Mouse (Mus musculus) B cell, adult (primary cell): ENCODE data around the gene Nos3. TPM values are rescaled to one million over a fixed set of nuclear protein-coding genes. Genes with fewer than 3 reads are reported as not detected.

Source experiments
- total RNA-seq: library from RNA; stranded (reverse); gene quantifications from 4 replicates; pipeline ENCODE4 v1.2.4, GENCODE M21; 2023; ENCODE audit not compliant: inconsistent age

Nos3 gene
- 0.15 to 0.35 TPM (median 0.32 TPM) in 4 replicates for total RNA-seq

GRCm38 (mm10) chr5:24364508-24364907 is at the start of gene Nos3:
Gene Nos3, plus strand, starts transcription at chr5:24364810.

GRCm38 (mm10) chr5:24351278-24351677 is 13.3 kb upstream of the Nos3 start, which contains the start of gene Kcnh2:
Gene Kcnh2, minus strand, starts transcription at chr5:24351604.

DNA sequence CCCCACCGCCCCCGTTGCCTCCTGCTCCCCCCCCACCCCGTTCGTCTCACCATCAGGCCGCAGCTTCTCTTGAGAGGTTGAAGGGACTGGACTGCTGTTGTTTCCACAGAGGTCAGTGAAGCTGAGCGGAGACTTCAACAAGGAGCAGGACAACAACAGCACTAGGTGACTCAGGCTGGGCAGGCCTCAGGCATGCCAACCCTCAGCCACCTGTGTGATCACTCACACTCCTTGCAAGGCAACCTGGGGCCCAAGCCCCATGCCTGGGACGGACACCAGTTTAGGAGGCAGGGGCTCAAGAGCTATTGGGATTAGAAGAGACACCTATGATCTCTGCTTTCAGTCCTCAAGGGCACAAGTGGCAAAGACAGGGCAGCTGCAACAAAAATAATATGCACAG is 27.3 kb downstream of the Nos3 start, which contains the start of gene Atg9b:
TSS of gene Atg9b (minus strand) at position 280 of the 400 bp plus-strand sequence.

DNA sequence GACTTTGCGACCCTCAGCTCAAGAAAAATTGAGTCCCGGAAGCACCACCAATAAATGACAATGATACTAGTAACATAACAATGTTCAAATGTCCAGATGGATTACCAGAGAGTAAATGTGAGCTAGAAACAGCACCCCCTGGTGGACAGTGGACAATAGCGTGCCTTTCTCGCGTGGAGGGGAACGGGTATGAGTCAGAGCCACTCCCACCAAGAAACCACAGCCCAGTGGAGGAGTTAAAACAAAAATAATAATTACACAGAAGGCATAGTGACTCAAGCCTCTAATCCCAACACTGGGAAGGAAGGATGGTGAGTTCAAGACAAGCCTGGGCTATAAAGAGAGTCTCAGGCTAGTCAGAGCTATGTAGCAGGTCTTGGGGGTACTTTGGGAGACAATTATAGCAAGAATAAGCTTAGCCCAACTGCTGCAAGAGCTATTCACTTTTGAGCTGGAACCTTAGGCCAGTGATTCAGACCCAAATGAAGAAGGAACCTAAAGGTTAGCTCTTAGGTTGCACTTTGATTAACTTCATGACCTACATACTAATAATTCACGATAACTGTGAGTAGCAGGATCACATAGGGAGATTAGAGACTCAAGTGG is 28.9 kb downstream of the Nos3 start, which contains the start of gene Abcb8:
TSS of gene Abcb8 (plus strand) at position 272 of the 606 bp plus-strand sequence.

GRCm38 (mm10) chr5:24413042-24413693 is 48.6 kb downstream of the Nos3 start, which contains the start of gene Asic3:
Gene Asic3, plus strand, starts transcription at chr5:24413392.

GRCm38 (mm10) chr5:24423129-24424003 is 58.8 kb downstream of the Nos3 start, which contains the start of the genes Cdk5 and Slc4a2:
Gene Cdk5, minus strand, starts transcription at chr5:24423530.
Gene Slc4a2, plus strand, starts transcription at chr5:24423837.

Other genes starting within 250 kb of the Nos3 start
- 12.5 to 19.8 TPM (median 14.3 TPM) in 4 replicates for gene Nupl2, start 199.8 kb upstream of the Nos3 start, total RNA-seq
- not detected in 4 replicates for gene Kcnh2, start 13.2 kb upstream of the Nos3 start, total RNA-seq
- not detected in 4 replicates for gene Atg9b, start 27.3 kb downstream of the Nos3 start, total RNA-seq
- 21.3 to 25.4 TPM (median 23.8 TPM) in 4 replicates for gene Abcb8, start 28.9 kb downstream of the Nos3 start, total RNA-seq
- gene Asic3, start 48.6 kb downstream of the Nos3 start, total RNA-seq, result not detected in 4 replicates
- 31.0 to 38.3 TPM (median 34.1 TPM) in 4 replicates for gene Cdk5, start 58.7 kb downstream of the Nos3 start, total RNA-seq
- gene Slc4a2, start 59.0 kb downstream of the Nos3 start, total RNA-seq, result 61.9 to 68.1 TPM (median 62.6 TPM) in 4 replicates
- 83.5 to 99.7 TPM (median 90.5 TPM) in 4 replicates for gene Fastk, start 80.5 kb downstream of the Nos3 start, total RNA-seq
- gene Tmub1, start 83.0 kb downstream of the Nos3 start, total RNA-seq, result 24.9 to 27.6 TPM (median 26.1 TPM) in 4 replicates
- gene Agap3, start 87.4 kb downstream of the Nos3 start, total RNA-seq, result 40.0 to 49.3 TPM (median 44.5 TPM) in 4 replicates
- gene Gbx1, start 162.4 kb downstream of the Nos3 start, total RNA-seq, result not detected in 4 replicates
- not detected in 4 replicates for gene Asb10, start 176.2 kb downstream of the Nos3 start, total RNA-seq
- gene 4931409K22Rik, start 192.0 kb downstream of the Nos3 start, total RNA-seq, result not detected in 4 replicates
- 37.4 to 43.1 TPM (median 40.0 TPM) in 4 replicates for gene Abcf2, start 212.7 kb downstream of the Nos3 start, total RNA-seq
- gene Chpf2, start 221.9 kb downstream of the Nos3 start, total RNA-seq, result 34.0 to 42.1 TPM (median 40.7 TPM) in 4 replicates